Mouse (Mus musculus) kidney, adult 2 months (tissue): Measurements from ENCODE around the gene Tex22. TPM values are rescaled to one million over a fixed set of nuclear protein-coding genes. Genes with fewer than 3 reads are reported as not detected.

Experiments
- DNase-seq: peaks from one replicate; pipeline ENCODE4 v3.0.0; 2021
- H3K27ac ChIP-seq: fragments of 200-500 bp; 2 replicates; pipeline ENCODE4 v1.5.1; 2012; ENCODE audit warnings: low read depth, low read length, control low read depth, inconsistent platforms; ENCODE audit not compliant: insufficient read depth
- H3K27me3 ChIP-seq: fragments of 200-500 bp; replicated peaks from 2 replicates; pipeline ENCODE4 v1.6.1; 2012; ENCODE audit warnings: mild to moderate bottlenecking, moderate library complexity, low read length, inconsistent platforms; ENCODE audit not compliant: control insufficient read depth, insufficient read depth
- H3K36me3 ChIP-seq: fragments of 200-500 bp; 2 replicates; pipeline ENCODE4 v1.6.1; 2012; ENCODE audit warnings: mild to moderate bottlenecking, moderate library complexity, low read length, inconsistent platforms; ENCODE audit not compliant: control insufficient read depth, insufficient read depth
- H3K4me1 ChIP-seq: fragments of 200-500 bp; 2 replicates; pipeline ENCODE4 v1.6.1; 2011; ENCODE audit warnings: low read length; ENCODE audit not compliant: control insufficient read depth, insufficient read depth
- H3K4me3 ChIP-seq: fragments of 200-500 bp; 2 replicates; pipeline ENCODE4 v1.5.1; 2011; ENCODE audit warnings: mild to moderate bottlenecking, low read depth, low read length, control low read depth; ENCODE audit not compliant: insufficient read depth
- CTCF ChIP-seq: fragments of 200-500 bp; conservative IDR thresholded peaks from 2 replicates; pipeline ENCODE4 v1.5.1; 2011; ENCODE audit warnings: low read depth, mild to moderate bottlenecking, control low read depth, low read length, moderate library complexity, mixed read lengths; ENCODE audit not compliant: insufficient read depth, insufficient read length
- POLR2A ChIP-seq: fragments of 200-500 bp; IDR thresholded peaks from one replicate; pipeline ENCODE4 v1.6.1; 2011; ENCODE audit warnings: low read depth, low read length, control low read depth
- WGBS: fragments of 180-500 bp; shearing (Covaris S2); methylation state at CpG from one replicate; pipeline ENCODE4 v1.1.7; 2018; 5-methylcytosine and 5-hydroxymethylcytosine counted together
- polyA plus RNA-seq: library from polyadenylated mRNA; depleted of rRNA; stranded (reverse); fragments of >200 nt; gene quantifications from 2 replicates; pipeline ENCODE4 v1.2.3, GENCODE M21; 2012

Tex22 gene
- polyA plus RNA-seq, 1 experiment, result 0.16 TPM

DNA sequence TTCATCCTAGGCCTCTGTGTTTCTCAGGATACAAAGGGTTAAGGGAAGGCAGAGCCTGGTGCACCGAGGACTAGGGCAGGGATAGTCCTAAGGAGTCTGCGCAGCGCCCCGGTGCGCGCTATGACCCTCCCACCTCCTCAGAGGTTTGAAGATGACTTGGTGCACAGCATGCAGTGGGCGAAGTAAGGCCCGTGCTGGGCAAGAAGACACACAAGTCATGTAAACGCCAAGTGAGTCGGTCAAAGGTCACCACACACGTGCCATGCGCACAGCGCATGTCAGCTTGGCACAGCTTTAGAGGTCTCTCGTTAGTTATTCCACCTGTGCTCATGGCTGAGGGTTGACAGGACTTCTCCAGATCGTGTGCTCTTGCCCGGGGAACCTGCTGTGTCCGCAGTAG, 15.8 kb downstream of the Tex22 start:
- TF ChIP-seq POLR2A (no peak), CTCF (no peak)
- no peak overlapping the region for H3K4me3 ChIP-seq
- no peaks in the 10 kb centered on the region for H3K27me3 ChIP-seq
- 65% methylated on average over 17 of the region's 17 CpGs for WGBS
- H3K4me1 ChIP-seq, result no peaks in the 10 kb centered on the region
- no peaks in the 10 kb centered on the region for H3K36me3 ChIP-seq
- peak; percentile 64 for DNase-seq
- no peak overlapping the region for H3K27ac ChIP-seq

DNA sequence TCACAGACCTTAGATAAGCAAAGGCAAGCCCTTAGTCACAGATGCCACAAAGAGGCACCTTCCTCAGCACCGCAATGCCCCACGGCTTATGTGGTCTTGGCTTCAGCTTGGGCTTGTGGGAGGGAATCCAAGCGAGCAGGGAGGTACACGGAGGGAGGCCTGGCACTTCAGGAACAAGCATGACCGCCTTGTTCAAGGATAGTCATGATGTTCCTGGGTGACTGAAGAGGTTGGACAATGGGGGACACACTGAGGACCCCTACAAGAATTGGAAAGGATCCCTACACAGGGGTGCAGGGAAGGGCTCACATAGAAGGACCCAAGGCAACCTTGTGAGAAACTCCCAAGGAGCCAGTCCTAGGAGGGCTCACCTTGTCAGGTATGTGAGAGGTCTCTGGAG, 22.7 kb downstream of the Tex22 start:
- Histone ChIP-seq H3K36me3 (no peaks in the 10 kb centered on the region), H3K4me1 (0 out of 2 replicates have a peak, but pooled peaks cover 11% of the 10 kb centered on the region), H3K27ac (no peak overlapping the region), H3K4me3 (no peak overlapping the region), H3K27me3 (no peaks in the 10 kb centered on the region)
- WGBS, result 86% methylated on average over 5 of the region's 5 CpGs
- no peak for DNase-seq
- TF ChIP-seq CTCF (no peak), POLR2A (no peak)

DNA sequence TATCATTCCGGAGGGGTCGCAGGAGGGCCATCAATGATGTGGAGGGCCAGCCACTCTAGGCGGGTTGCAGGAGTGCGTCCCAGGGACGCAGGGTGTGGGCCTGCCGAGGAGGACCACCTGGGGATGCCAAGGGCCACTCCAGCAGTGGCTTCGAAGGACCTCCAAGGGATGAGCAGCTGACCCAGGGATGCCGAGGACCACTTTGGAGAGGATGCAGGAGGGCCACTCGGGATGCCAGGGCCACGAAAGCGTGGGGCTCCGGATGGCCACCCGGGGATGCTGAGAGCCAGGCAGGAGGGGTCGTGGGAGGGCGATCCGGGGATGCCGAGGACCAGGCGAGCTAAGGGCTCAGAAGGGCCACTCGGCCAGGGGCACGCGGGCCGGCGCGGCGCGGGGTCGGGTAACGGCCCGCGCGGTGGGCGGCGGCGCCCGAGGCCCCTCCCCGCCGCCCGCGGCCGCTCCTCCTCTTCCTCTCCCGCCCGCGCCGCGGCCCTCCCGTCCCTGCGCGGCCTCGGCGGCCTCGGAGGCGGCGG, 23.5 kb downstream of the Tex22 start, which contains the start of gene Mta1:
Mta1 (plus strand) TSS at position 530 of the 533 bp plus-strand sequence.
- H3K4me1 ChIP-seq, result 0 out of 2 replicates have a peak, but pooled peaks cover 11% of the 10 kb centered on the region
- 0 out of 2 replicates have a peak within 1 kb of the TSS, but pooled peaks have one; percentile 5 for H3K27ac ChIP-seq
- DNase-seq, result peak; percentile 59
- 7% methylated on average over 47 of the region's 53 CpGs for WGBS
- H3K4me3 ChIP-seq, result peak within 1 kb of the TSS; percentile 65
- H3K27me3 ChIP-seq, result no peaks in the 10 kb centered on the region
- no peaks in the 10 kb centered on the region for H3K36me3 ChIP-seq
- TF ChIP-seq POLR2A, result no peak

DNA sequence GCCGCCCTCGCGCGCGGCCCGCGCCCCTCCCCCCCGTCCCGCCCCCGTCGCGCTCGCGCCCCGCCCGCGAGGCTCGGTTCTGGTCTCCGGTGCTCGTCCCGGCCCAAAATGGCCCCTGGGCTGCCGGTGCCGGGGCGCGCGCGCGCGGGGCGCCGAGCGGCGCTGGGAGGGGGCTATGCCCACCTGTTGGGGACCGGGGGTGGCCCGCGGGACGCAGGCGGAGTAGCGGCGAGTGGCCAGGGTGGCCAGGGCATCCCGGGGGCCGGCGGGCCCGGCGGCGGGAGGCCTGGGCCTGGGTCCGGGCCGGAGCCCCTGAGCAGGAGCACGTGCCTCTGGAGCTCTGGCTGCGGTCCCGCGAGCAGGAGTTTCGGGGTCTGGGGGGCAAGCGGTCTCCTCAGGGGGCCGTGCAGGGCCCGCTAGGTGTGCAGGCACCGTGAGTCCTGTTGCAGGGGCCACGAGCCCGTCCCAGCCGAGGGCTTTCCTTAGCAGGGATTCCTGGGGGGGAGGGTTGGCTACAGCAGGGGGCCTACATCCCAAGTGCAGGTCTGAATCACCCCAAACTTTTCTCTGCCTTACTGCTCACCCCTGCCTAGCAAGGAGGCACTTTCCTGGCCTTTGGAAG, 24.3 kb downstream of the Tex22 start:
- no peak for TF ChIP-seq POLR2A
- no peak for TF ChIP-seq CTCF
- Histone ChIP-seq H3K27me3 (no peaks in the 10 kb centered on the region), H3K4me1 (0 out of 2 replicates have a peak, but pooled peaks cover 11% of the 10 kb centered on the region), H3K36me3 (no peaks in the 10 kb centered on the region), H3K4me3 (peak overlapping the region; percentile 65), H3K27ac (0 out of 2 replicates have a peak overlapping the region, but pooled peaks have one; percentile 5)
- 2% methylated on average over 60 of the region's 60 CpGs for WGBS
- DNase-seq, result peak; percentile 29

DNA sequence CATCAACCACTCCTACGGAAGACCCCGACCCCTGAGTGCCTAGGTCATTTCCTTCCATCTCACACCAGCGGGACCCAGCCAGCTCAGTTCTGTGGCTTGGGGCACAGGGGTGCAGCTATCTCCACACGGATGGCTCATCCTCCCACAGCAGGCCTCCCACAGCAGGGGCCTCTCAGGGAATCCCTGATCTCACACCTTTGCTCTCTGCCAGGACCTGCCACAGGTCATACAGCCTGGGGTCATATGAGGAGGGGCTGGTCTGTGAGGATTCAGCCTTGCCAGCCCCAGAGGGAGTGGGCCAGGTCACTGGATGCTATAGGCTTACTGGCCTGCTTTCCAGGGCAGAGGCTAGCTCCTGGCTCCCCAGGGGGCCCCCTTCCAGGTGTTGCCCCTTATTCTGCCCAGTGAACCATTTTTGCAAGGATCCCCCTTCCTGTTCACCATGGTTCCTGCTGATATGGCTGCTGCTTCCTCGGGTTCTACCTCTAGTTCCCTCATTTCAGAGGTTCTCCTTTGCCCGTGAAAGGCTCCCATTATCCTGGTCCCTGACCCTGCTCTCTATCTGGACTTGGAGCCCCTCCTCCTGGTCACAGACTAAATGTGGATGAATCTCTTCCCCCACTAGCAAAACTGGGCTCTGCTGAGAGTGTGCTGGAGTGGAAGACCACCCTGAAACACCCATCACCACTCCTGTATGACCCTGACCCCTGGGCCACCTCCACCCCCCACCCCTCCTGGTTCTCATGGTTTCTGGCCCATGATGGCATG, 25.4 kb downstream of the Tex22 start:
- Histone ChIP-seq H3K27me3 (no peaks in the 10 kb centered on the region), H3K36me3 (no peaks in the 10 kb centered on the region), H3K4me1 (0 out of 2 replicates have a peak, but pooled peaks cover 11% of the 10 kb centered on the region), H3K4me3 (peak overlapping the region; percentile 65; the same call in 1 of the 2 replicates), H3K27ac (no peak overlapping the region)
- TF ChIP-seq CTCF, result no peak
- TF ChIP-seq POLR2A, result no peak
- DNase-seq, result no peak
- 34% methylated on average over 6 of the region's 6 CpGs for WGBS

DNA sequence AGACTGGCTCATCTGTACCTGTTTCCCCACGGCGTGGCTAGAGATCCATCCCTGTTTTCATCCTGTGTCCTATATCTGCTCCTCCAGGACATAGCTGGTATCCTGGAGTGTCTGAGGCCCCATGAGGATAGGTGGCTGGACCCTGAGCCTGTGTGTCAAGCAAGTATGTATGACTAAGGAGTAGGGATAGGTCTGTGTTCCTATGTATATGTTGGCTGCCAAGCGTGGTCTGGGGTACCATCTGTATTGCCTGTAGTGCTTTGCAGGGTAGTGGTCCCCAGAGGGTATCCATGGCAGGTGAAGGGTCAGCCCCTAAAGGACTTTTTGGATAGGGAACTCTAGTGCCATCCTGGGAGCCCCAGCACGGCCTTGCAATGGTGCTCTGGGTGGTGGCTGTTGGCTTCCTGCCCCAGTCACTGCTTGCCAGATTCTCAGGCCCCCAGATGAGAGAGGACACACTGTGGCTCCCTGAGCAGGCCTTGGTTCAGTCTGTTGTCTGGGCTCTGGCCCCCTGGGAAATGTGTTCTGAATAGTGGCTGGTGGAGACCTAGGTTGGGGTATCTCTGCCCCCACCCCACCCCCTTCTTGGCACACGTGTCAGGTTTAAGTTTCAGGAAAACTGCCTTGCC, 26.3 kb downstream of the Tex22 start:
- 0 out of 2 replicates have a peak, but pooled peaks cover 11% of the 10 kb centered on the region for H3K4me1 ChIP-seq
- H3K4me3 ChIP-seq, result no peak overlapping the region
- no peak overlapping the region for H3K27ac ChIP-seq
- no peak for TF ChIP-seq POLR2A
- no peak for TF ChIP-seq CTCF
- H3K36me3 ChIP-seq, result no peaks in the 10 kb centered on the region
- no peaks in the 10 kb centered on the region for H3K27me3 ChIP-seq
- DNase-seq, result peak; percentile 40
- WGBS, result 62% methylated on average over 5 of the region's 5 CpGs
